Mouse (Mus musculus) adrenal gland, postnatal 14 days (tissue): ENCODE measurements around the gene Slc12a3. TPM values are rescaled to one million over a fixed set of nuclear protein-coding genes. Genes with fewer than 3 reads are reported as not detected.

Source experiments
- DNase-seq: peaks from one replicate; pipeline ENCODE4 v3.0.0; 2021; ENCODE audit warnings: mixed read lengths
- total RNA-seq: library from RNA; stranded (reverse); gene quantifications from 2 replicates; pipeline ENCODE4 v1.2.3, GENCODE M21; 2021

Slc12a3 gene
- total RNA-seq, 1 experiment from 2014 or later: 0.19 TPM

DNA sequence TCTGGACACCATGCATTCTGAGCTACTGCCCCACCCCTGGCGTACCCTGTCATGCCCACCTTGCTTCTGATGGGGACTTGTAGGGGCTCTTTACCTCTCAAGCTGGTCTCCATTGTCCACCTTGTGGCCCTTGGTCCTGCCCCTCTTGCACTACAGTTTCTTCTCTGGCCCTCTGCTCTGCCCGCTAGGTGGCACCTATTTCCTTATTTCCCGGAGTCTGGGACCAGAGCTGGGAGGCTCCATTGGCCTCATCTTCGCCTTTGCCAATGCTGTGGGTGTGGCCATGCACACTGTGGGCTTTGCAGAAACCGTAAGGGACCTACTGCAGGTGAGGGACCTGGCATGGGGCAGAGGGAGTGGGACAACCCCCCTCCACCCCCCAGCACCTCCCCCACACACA is 4.3 kb downstream of the Slc12a3 start:
- DNase-seq: peak; percentile 25

DNA sequence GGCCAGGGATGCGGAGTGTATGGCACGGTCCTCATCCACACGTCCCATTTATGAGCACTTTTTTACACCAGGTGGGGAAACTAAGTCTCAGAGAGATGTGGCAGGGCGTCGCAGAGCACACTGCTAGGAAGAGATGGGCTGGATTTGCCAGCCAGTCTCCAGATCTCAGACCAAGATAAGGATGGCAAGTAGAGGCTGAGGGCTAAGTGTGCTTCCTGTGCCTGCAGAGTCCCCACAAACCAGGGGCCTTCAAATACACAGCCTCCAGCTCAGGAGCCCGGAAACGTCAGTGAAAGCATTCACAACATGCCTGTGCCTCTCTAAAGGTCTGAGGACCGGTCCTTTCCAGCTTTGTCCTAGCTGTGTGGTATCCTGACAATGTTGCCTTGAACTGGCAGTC is 8.6 kb downstream of the Slc12a3 start:
- no peak for DNase-seq

DNA sequence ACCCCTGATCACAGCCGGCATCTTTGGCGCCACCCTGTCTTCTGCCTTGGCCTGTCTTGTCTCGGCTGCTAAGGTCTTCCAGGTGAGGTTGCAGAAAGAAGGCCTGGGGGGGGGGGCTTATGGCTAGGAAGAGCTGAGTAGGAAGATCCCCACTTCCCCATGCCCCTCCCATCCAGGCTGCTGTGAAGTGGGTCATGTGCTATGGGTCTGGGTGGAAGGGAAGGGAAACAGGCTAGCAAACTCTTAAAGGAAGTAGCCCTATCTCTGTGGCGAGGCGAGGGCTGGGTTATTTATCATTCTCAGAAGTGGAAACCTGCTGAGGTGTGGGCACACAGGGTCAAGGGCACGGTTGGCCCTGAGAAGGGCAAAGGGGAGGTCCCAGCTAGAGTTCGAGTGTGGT is 11.8 kb downstream of the Slc12a3 start:
- DNase-seq: no peak

DNA sequence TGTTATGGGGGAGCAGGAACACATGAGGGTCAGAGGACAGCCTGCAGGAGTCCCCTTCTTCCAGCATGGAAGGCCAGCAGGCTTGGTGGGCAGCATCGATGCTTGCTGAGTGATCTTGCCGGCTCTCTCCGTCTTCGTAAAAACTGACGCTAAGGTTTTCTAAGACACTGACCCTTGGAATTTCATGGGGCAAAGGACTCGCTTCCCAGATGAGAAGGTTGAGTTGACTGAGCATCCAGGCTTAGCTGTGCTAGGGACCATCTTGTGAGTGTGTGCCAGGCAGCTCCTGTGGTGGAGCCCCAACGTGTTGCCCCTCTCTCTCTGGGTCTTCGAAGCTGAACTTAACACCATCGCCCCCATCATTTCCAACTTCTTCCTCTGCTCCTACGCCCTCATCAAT is 13.7 kb downstream of the Slc12a3 start:
- DNase-seq: no peak

DNA sequence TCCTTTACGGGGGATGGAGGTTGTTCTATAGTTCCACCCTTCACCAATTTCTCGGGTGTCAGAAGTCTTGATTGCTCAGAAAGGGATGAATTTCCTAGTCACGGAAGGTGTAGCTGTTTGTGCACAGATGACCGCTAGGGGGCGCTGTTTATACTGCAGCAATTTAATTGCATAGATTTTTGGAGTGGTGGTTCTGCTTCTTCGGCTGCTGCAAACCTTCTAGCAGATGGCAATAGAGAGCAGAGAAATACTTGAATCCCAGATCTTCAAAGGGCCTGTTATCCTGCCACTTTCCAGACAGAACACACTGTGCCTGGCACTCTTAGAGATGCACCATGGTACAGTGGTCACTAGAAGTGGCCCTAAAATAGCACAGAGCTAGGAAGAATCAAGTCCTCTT is 14.3 kb downstream of the Slc12a3 start:
- peak; percentile 91 for DNase-seq

DNA sequence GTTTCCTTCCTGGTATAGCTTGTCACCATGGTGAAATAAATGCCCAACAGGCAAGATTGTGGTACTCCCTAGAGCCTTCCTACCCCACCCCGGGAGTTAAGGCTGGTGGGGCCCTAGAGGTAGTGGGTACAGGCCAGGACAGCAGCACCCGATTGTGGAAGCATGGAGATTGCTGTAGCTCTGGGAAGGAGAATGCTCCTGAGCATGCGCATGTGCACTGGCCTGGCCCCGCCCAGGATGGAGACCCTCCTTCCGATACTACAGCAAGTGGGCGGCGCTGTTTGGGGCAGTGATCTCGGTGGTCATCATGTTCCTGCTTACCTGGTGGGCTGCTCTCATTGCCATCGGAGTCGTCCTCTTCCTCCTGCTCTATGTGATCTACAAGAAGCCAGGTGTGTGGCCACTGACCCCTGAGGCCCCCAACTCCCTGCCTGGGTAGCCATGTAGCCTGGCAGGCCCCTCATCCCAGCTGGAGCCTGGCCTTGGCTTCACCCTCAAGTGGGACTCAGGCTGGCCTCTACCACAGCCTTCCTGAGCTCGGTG is 14.8 kb downstream of the Slc12a3 start:
- no peak for DNase-seq

DNA sequence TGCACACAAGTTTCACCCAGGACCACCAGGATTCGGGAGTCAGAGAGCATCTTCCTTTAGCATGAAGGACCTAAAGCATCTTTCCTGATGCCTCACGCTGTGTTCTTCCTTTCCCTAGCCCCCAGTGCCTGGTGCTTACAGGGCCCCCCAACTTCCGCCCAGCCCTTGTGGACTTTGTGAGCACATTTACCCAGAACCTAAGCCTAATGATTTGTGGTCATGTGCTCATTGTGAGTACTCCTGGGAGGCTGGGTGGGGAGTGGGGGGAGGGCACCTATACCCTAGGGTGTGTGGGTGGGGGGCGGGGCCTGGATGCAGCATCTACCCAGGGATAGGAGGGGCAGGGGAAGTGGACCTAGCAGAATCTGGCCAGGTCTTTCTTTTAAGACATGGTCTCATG is 16.7 kb downstream of the Slc12a3 start:
- no peak for DNase-seq

DNA sequence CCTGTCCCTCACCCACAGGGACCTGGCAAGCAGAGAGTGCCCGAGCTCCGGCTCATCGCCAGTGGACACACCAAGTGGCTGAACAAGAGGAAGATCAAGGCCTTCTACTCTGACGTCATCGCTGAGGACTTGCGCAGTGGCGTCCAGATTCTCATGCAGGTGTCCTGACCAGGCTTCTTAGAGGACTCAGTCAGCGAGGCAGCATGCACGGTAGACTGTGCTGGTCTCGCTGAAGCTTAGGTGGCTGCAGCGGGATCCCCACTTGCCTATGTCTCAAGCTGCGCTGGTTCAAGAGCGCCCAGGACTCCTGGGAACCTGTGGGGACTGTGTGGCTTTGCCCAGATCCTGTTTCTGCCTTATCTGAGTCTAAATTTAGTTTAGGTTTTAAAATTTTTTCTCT is 17.3 kb downstream of the Slc12a3 start:
- DNase-seq: no peak

DNA sequence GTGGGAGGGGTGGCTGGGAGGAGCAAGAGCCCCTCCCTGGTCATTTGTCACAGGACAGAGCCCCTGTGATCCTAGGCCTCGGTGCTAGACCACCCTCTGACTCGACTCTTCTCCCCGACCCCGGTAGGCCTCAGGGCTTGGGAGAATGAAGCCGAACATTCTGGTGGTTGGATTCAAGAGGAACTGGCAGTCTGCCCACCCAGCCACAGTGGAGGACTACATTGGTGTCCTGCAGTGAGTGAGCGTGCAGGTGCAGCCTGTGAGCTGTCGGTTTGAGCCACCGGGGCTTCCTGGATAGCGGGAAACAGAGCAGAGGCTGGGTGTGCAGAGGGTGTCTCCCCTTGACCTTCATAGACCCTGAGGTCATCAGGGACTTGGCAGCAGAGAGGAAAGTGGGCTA is 19.4 kb downstream of the Slc12a3 start:
- DNase-seq: no peak

DNA sequence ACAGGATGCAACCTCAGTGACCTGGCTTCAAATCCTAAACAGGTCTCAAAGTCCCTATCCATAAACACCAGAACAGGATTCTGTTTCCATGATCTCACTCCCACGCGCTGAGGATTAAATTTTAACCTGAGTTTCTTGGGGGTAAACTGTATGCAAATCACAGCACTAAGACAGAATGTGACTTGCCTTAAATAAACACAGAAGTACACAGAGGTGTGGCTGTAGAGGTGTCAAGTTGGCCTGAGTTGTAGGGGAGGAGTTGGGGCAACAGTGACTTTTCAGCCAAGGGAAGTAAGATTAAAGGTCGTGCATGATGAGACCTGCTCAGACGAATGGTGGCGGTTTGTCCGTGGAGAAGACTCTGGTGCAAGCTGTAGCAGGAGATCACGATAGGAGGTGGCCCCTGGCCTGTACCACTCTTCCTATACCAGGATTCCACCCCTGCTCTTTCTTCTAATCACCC is 25.1 kb downstream of the Slc12a3 start:
- DNase-seq: no peak

DNA sequence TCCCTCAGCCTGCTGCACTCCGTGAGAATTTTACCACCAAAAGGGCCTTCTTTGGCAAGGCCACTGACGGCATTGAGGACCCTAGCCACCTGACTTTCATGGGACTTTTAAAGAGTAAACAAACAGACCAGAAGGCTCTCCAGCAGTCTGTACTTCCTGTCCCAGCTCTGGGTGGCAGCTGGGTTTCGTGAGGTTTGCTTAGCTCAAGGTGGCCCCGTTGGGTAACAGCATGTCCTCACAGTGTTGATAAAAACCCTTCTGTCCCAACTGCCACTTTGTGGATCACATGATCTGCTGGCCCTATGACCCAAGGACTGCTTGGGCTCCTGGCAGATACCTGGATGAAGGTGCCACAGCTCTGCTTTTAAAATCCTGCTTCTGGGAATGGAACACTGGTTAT is 25.6 kb downstream of the Slc12a3 start:
- peak; percentile 55 for DNase-seq

DNA sequence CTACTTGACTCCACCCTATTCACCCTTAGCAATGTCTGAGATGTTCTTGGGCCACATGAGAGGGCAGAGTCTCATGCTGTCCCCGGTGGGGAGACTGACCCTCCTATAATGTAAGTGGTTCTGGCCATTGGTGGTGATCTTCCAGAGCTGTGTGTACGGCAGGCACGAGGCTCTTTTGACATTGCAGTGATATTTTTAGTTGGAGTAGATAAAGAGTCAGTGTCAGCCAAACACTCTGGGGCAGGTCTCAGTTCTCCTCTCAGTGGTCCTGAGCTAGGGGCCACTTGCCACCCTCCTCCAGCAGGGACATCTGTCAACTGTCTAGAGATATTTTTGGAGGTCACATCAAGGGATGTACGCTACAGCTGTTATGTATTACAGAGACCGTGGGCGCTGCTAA is 28.2 kb downstream of the Slc12a3 start:
- no peak for DNase-seq

DNA sequence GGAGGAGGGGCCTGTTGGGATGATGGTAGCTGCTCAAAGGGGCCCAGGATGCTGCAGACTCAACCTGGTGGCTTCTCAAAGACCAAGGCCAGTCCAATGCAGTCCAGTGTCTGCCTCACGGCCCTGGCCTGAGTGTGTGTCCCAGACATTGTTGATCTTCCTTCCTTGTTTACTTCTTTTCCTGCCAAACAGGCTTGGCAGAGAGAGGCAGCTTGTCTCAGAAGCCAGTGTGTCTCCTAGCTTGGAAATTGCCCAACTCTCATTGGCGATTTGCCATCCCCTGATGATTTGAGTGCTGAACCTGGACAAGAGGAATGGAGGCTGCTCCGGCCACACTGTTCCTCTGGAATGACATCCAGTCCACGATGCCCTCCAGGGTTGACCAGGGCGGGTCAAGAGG is 29.5 kb downstream of the Slc12a3 start:
- DNase-seq: peak; percentile 91

DNA sequence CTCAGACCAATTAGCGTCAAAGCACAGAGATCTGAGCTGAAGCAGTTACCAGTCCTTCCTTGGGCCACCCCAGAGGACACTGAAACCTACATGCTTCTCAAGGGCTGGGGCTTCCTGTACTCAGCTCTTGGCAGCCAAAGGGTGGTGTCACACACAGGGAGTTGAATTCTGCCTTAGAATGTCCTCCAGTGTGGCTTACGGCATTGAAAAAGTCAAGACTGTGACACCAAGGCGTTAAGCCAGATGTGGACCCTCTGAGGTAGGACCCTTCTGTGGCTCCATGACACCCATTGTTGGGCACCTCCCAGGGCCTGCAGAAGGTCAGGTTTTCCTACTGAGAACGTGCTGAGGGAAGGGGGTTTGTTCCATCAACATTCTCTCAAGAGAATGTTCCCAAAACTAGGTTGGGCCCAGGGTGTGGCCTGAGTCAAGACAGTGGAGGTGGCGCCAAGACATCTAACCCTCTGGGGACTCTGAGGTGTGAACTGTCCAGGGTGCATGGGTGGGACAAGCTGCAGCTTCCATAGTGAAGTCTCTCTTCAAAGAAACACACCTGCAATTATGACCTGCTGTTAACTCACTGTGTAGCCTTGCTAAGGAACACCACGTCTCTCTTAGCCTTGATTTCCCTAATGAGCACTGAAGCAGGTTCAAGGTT is 32.9 kb downstream of the Slc12a3 start:
- no peak for DNase-seq

DNA sequence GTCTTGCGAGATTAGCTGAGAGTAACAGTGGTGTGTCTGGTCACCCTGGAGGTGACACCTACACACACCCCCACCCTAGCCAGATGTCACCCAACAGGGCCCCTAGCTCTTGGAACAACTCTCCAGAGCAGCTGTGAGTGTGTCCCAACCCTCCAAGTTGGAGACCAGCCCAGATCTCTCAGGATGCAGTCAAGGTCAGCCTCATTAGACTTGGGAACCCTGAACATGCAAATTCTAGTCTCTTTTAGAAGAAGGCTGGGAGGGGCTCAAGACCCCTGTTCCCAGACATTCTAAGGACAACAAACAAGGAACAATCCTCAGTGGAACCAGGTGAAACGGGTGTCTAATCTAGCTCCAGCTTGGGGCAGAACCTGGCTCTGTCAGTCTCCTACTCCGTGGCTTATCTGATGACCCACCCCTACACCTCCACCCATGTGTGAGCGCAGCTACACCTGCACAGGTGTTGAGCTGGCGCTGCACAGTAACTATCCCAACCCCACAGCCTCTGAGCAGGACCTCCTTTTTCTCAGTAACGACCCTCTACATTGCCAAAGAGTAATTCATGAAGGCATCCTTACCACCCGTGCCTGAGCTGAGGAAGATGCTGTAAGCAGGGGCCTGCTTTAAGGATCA is 33.7 kb downstream of the Slc12a3 start:
- peak; percentile 72 for DNase-seq

DNA sequence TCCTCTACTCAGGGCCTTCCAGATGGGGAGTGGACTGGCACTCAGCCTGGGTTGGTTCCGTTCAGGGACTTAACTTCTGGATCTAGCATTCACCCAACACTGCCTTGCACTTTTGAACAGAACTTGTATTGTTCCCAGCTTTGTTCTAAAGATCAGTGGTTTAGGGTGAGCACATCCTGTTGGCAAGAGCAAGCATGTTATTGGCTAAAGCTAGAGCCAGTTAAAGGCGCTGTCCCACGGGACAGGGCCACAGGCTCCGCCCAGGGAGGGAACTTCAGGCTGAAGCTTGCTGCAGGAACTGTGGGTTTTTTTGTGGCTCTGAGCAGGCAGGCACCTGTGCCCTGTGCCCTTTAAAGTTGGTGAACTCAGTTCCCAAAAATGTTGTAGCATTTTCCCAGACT is 34.3 kb downstream of the Slc12a3 start:
- peak; percentile 86 for DNase-seq

DNA sequence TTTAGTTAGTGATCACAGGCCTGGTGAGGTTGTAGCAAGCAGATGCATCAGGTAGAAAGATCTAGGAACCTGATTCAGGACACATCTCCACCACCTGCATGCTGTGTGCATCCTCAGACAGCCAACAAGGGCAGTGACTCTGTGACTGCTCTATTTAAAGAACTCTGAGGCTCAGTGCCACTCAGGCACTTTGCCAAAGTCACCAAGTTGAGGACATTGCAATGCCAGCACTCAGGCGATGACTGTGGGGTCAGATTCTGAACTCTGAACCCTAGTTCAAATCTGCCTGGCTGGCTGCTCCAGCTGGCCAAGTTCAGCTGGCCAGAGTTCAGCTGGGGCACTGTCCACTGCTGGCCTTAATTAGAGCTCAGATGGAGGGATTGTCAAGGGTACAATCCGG is 34.9 kb downstream of the Slc12a3 start:
- peak; percentile 76 for DNase-seq

DNA sequence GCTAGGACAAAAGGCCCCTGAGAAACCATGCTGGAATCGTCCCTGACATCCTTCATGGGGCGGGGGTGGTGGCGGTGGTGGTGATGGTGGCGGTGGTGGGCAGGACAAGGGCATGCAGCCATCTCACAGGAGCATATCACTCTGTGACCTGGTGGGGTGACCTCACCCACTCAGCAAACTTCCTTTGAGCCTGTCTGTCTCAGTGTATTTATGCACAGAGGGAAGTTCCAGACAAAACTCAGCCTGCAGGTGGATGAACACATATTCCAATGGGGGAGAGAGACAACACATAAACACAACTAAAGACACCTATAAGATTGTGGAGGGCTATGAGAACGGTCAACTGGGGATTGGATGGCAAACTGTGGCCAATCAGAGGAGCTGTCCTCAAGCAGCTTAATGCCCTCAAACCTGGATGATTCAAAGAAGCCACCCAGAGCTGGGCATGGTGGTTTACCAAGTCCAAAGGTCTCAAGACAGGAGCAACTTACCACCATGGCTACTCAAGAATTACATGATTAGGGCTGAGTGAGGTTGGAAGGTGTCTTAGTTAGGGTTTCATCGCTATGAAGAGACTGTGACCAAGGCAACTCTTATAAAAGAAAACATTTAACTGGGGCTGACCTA is 35.8 kb downstream of the Slc12a3 start:
- no peak for DNase-seq

DNA sequence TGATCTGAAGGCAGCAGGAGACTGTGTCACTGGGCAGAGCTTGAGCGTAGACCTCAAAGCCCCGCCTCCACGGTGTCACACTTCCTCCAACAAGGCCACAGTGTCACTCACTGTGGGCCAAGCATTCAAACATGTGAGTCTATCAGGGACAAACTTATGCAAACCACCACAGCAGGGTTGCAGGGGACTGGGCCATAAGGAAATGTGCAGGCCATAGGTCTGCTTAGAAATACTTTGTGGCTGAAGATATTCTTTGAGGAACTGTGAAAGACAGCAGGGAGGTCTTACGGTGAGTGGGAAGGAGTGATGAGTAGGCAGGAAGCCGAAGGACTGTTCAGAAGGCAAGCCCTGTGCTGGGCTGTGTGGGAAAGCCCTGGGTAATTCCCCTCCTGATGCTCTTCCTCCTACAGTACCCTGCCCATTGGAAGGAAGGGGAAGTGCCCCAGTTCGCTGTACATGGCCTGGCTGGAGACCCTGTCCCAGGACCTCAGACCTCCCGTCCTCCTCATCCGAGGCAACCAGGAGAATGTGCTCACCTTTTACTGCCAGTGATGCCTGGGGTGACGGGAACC is 36.5 kb downstream of the Slc12a3 start:
- DNase-seq: peak; percentile 78

DNA sequence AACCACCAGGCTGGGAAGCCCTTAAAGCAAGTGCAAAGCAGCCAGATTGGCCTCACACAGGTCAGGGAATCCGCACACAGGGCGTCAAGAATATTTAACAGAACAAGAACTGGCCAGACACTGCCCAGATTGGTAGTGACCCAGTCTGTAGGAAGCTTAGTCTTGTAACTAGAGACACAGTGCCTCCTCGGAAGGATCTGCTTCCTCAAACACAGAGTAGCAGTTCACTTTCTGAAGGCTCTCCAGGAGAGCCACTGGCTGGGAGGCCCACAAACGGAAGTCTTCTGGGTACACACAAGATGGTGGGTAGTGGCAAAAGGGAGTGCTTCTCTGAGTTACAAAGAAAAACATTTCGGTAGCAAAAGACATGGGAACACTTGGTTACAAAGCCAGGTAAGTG is 41.8 kb downstream of the Slc12a3 start:
- no peak for DNase-seq

DNA sequence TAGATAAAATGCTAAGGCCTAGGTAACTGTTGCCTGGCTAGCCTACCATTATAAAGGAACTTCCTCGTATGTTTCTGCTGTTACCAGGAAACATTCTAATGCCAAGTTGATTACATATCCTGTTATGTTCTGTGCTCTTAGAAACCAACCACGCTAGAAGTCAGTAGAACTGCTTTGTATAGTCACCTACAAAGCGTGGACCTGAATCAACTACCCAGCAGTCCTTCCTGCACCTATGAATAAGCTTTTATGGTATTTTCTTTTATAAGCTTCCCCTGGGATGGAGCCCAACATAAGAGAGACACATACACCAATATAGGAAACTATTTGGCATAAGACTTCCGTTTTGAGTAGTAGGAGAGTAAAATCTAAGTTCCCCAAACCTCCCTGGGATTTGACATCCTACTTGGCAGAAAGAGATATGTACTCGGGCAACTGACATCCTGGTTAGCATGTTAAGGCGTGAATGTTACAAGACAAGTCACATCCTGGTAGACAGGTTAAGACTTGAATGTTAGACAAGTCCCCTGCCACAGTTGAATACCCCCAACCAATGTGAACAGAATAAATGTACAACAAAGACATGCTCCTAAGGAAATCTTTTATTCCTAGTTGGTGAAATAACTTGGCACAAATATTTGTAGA is 44.1 kb downstream of the Slc12a3 start:
- DNase-seq: no peak

DNA sequence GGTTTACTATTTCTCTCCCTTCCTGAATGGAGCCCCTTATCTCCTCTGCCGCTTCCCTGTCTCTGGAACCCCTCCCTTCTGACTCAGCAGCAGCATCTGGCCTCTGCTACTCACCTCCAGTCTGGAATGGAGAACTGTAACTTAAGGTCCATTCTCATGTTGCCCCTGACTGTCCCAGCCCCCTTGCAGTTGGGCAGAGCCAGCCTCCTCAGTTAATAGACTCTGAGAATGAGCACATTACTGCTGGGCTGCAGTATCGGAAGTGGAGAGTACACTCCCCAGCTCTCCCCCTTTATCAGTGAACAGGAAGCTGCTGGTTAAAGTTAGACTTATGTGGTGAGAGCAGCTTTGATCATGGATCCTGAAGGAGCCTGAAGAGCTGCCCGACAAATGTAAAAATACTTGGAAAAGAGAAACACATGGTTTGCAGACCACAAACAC is 46.6 kb downstream of the Slc12a3 start:
- no peak for DNase-seq

DNA sequence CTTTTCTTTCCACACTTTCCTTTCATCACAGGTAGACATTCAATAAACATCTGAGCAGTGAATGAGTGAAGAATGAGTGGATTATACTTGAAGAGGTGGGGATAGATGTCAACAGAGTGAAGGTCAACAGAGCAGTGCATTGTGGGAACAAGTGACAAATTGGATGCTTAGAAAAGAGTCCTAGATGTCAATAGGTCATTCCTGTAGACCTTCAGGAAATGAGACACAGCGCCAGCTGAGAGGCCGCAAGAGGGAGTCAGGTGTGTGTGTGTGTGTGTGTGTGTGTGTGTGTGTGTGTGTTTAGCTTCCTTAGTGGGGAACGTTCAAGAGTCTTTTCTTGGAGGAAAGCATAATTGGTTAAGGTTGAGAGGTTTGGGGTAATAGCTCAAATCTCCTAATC is 47.2 kb downstream of the Slc12a3 start:
- DNase-seq: no peak
